Mouse (Mus musculus) ES-Bruce4 (cell line): Measurements from ENCODE around the gene Ttyh2. TPM values are rescaled to one million over a fixed set of nuclear protein-coding genes. Genes with fewer than 3 reads are reported as not detected.

Experiments
- H3K27ac ChIP-seq: 2 replicates; pipeline ENCODE4 v1.5.1; 2012; ENCODE audit warnings: low read length, inconsistent platforms; ENCODE audit not compliant: insufficient read depth
- H3K27me3 ChIP-seq: 2 replicates; pipeline ENCODE4 v1.6.1; 2012; ENCODE audit warnings: mild to moderate bottlenecking, low read length, inconsistent platforms; ENCODE audit not compliant: control insufficient read depth, poor library complexity, insufficient read depth, severe bottlenecking
- H3K36me3 ChIP-seq: 2 replicates; pipeline ENCODE4 v1.6.1; 2012; ENCODE audit warnings: inconsistent platforms, mild to moderate bottlenecking, low read length, moderate library complexity; ENCODE audit not compliant: control insufficient read depth, poor library complexity, insufficient read depth, severe bottlenecking
- H3K4me1 ChIP-seq: one replicate; pipeline ENCODE4 v1.8.1; 2011; ENCODE audit warnings: low read length; ENCODE audit not compliant: control insufficient read depth, insufficient read depth
- H3K4me3 ChIP-seq: 2 replicates; pipeline ENCODE4 v1.5.1; 2011; ENCODE audit warnings: low read depth, mild to moderate bottlenecking, low read length
- H3K9ac ChIP-seq: 2 replicates; pipeline ENCODE4 v1.6.1; 2012; ENCODE audit warnings: low read depth, mild to moderate bottlenecking, inconsistent platforms; ENCODE audit not compliant: poor library complexity, severe bottlenecking
- H3K9me3 ChIP-seq: replicated peaks from 2 replicates; pipeline ENCODE4 v1.6.1; 2012; ENCODE audit warnings: mild to moderate bottlenecking, low read length, inconsistent platforms; ENCODE audit not compliant: control insufficient read depth, poor library complexity, insufficient read depth, severe bottlenecking
- CTCF ChIP-seq: IDR thresholded peaks from one replicate; pipeline ENCODE4 v1.8.1; 2011; ENCODE audit warnings: low read depth, low read length
- EP300 ChIP-seq: IDR thresholded peaks from 2 replicates; pipeline ENCODE4 v1.6.1; 2011; ENCODE audit warnings: low read depth, low read length; ENCODE audit not compliant: insufficient read depth
- POLR2A ChIP-seq: IDR thresholded peaks from one replicate; pipeline ENCODE4 v1.8.1; 2011; ENCODE audit warnings: low read length; ENCODE audit not compliant: insufficient read depth
- polyA plus RNA-seq: library from polyadenylated mRNA; stranded (reverse); fragments of >200 nt; gene quantifications from 2 replicates; pipeline ENCODE4 v1.2.4, GENCODE M21; 2011; ENCODE audit warnings: low read depth; ENCODE audit not compliant: missing spikeins, insufficient read depth, insufficient read length

Gene Ttyh2
- polyA plus RNA-seq, 1 experiment = 11.8 TPM

DNA sequence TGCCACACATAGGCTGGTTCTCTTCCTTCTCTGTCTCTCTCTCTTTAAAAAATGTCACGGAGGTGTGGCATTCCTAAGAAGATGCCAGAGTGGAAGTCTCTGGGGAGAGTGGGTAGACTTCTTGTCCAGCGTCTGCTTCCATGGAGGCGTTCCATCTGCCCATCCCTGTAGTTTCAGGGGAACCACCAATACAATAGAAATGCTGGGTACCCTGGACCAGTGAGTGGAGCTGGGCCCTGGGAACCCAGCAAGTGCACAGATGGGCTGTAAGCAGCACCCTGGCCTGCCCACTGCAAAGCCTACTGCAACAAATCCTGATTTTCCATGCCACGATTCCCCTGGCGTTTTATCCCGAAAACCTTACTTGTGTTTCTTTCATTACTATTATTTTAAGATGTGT is 39.3 kb downstream of the Ttyh2 start:
- Histone ChIP-seq H3K4me1 (no peaks in the 10 kb centered on the region), H3K9me3 (no peaks in the 10 kb centered on the region), H3K36me3 (0 out of 2 replicates have a peak, but pooled peaks cover 3% of the 10 kb centered on the region), H3K4me3 (no peak overlapping the region), H3K9ac (no peak overlapping the region), H3K27ac (no peak overlapping the region), H3K27me3 (no peaks in the 10 kb centered on the region)
- TF ChIP-seq POLR2A (no peak), EP300 (no peak), CTCF (no peak)

- H3K9me3 ChIP-seq = no peaks in the 10 kb centered on the region
- no peak overlapping the region for H3K9ac ChIP-seq
- TF ChIP-seq CTCF = no peak
- TF ChIP-seq POLR2A = no peak
- no peak for TF ChIP-seq EP300
- 0 out of 2 replicates have a peak, but pooled peaks cover 3% of the 10 kb centered on the region for H3K36me3 ChIP-seq
- H3K4me1 ChIP-seq = no peaks in the 10 kb centered on the region
- H3K27me3 ChIP-seq = no peaks in the 10 kb centered on the region
- H3K27ac ChIP-seq = no peak overlapping the region
- no peak overlapping the region for H3K4me3 ChIP-seq
Observed at GRCm38 (mm10) chr11:114715531-114715930, 40.3 kb downstream of the Ttyh2 start.

GRCm38 (mm10) chr11:114720535-114720934 is 45.3 kb downstream of the Ttyh2 start:
- H3K27me3 ChIP-seq = no peaks in the 10 kb centered on the region
- H3K36me3 ChIP-seq = no peaks in the 10 kb centered on the region
- no peak overlapping the region for H3K27ac ChIP-seq
- no peak overlapping the region for H3K4me3 ChIP-seq
- no peaks in the 10 kb centered on the region for H3K9me3 ChIP-seq
- H3K9ac ChIP-seq = no peak overlapping the region
- H3K4me1 ChIP-seq = no peaks in the 10 kb centered on the region
- TF ChIP-seq CTCF (no peak), EP300 (no peak), POLR2A (no peak)

GRCm38 (mm10) chr11:114722438-114722837 is 47.2 kb downstream of the Ttyh2 start:
- Histone ChIP-seq H3K36me3 (no peaks in the 10 kb centered on the region), H3K27ac (no peak overlapping the region), H3K9me3 (no peaks in the 10 kb centered on the region), H3K4me3 (no peak overlapping the region), H3K27me3 (no peaks in the 10 kb centered on the region), H3K4me1 (no peaks in the 10 kb centered on the region), H3K9ac (no peak overlapping the region)
- TF ChIP-seq EP300 (no peak), CTCF (no peak), POLR2A (no peak)

- Histone ChIP-seq H3K9ac (no peak overlapping the region), H3K27me3 (no peaks in the 10 kb centered on the region), H3K4me1 (no peaks in the 10 kb centered on the region), H3K36me3 (no peaks in the 10 kb centered on the region), H3K9me3 (no peaks in the 10 kb centered on the region), H3K4me3 (no peak overlapping the region), H3K27ac (no peak overlapping the region)
- TF ChIP-seq EP300 = no peak
- TF ChIP-seq POLR2A = no peak
Observed at GRCm38 (mm10) chr11:114723030-114723429, 47.8 kb downstream of the Ttyh2 start.

- Histone ChIP-seq H3K36me3 (no peaks in the 10 kb centered on the region), H3K9me3 (no peaks in the 10 kb centered on the region), H3K27me3 (no peaks in the 10 kb centered on the region), H3K9ac (no peak overlapping the region), H3K4me3 (no peak overlapping the region), H3K4me1 (no peaks in the 10 kb centered on the region), H3K27ac (no peak overlapping the region)
- TF ChIP-seq CTCF (no peak), POLR2A (no peak), EP300 (no peak)
Observed at GRCm38 (mm10) chr11:114724787-114725590, 49.8 kb downstream of the Ttyh2 start.
